Comparison of ENCODE assay signal across 13 mouse cellular contexts in genomic region chr12:97511866-97512265, GRCm38 (mm10).
DNase-seq lines count a peak whose midpoint lies in the region; ATAC-seq and TF ChIP-seq lines count a peak whose summit lies in the region.
"Had no signal": no experiment of that assay in that cellular context is flagged by ENCODE, and none has a peak within 500 bp of the region (broad histone marks: within the 10 kb centered on the region; RNA-seq: fewer than 3 reads in every experiment).

No protein-coding gene starts in this region.

- no peak overlapping the region for H3K27ac ChIP-seq in hindbrain, postnatal 0 days
- no peak overlapping the region for H3K27ac ChIP-seq in hindbrain, embryonic 12.5 days
- H3K27ac ChIP-seq in limb, embryonic 14.5 days (replicated peaks; ENCODE audit: low read depth, low read length) = no peak overlapping the region
- H3K27ac ChIP-seq: embryonic facial prominence, embryonic 15.5 days; midbrain, embryonic 12.5 days had no signal

- no peaks in the 10 kb centered on the region for H3K4me1 ChIP-seq in hindbrain, postnatal 0 days (ENCODE audit: insufficient read depth, low read length)
- 0 out of 2 replicates have a peak, but pooled peaks cover 2% of the 10 kb centered on the region for H3K4me1 ChIP-seq in hindbrain, embryonic 12.5 days
- H3K4me1 ChIP-seq in limb, embryonic 14.5 days (ENCODE audit: control insufficient read depth, insufficient read depth, low read length) = no peaks in the 10 kb centered on the region
- H3K4me1 ChIP-seq: embryonic facial prominence, embryonic 15.5 days had no signal

- peak; percentile 78 for ATAC-seq in hindbrain, postnatal 0 days
- ATAC-seq in hindbrain, embryonic 12.5 days (ENCODE audit: low FRiP score) = no peak
- peak; percentile 47; the same call in 1 of the 2 replicates for ATAC-seq in limb, embryonic 14.5 days (ENCODE audit: low FRiP score, low read depth)
- ATAC-seq: inflammation-experienced regulatory T-cells, adult 6 months; Patski had no signal

- H3K4me3 ChIP-seq in hindbrain, postnatal 0 days (ENCODE audit: low read length) = no peak overlapping the region
- H3K4me3 ChIP-seq in hindbrain, embryonic 12.5 days = no peak overlapping the region
- H3K4me3 ChIP-seq in limb, embryonic 14.5 days (replicated peaks; ENCODE audit: low read length) = no peak overlapping the region
- H3K4me3 ChIP-seq: embryonic facial prominence, embryonic 15.5 days; midbrain, embryonic 12.5 days had no signal

- no peak overlapping the region for H3K4me2 ChIP-seq in hindbrain, postnatal 0 days (ENCODE audit: low read depth, low read length)
- H3K4me2 ChIP-seq in hindbrain, embryonic 12.5 days (replicated peaks) = no peak overlapping the region
- no peak overlapping the region for H3K4me2 ChIP-seq in limb, embryonic 14.5 days (replicated peaks; ENCODE audit: low read depth, low read length, severe bottlenecking)
- H3K4me2 ChIP-seq: embryonic facial prominence, embryonic 15.5 days; liver, embryonic 11.5 days; midbrain, embryonic 12.5 days had no signal

- H3K27me3 ChIP-seq in hindbrain, postnatal 0 days (ENCODE audit: insufficient read depth, low read length) = no peaks in the 10 kb centered on the region
- no peaks in the 10 kb centered on the region for H3K27me3 ChIP-seq in hindbrain, embryonic 12.5 days
- no peaks in the 10 kb centered on the region for H3K27me3 ChIP-seq in limb, embryonic 14.5 days (ENCODE audit: control insufficient read depth, insufficient read depth, low read length)
- H3K27me3 ChIP-seq: embryonic facial prominence, embryonic 15.5 days; midbrain, embryonic 12.5 days; Patski had no signal

- no peak for TF ChIP-seq CTCF in hindbrain, postnatal 0 days (IDR thresholded peaks at IDR 0.05; ENCODE audit: low read depth)

- peak; percentile 19 to 49 for DNase-seq in cerebellum, postnatal 14 days
- DNase-seq in cerebellum, adult 18-20 months = no peak
- peak; percentile 59 for DNase-seq in hindbrain, postnatal 0 days (ENCODE audit: low spot score)
- DNase-seq in Muller cell, postnatal 12 days (ENCODE audit: inconsistent ontology term) = peak; percentile 12
- DNase-seq in limb, embryonic 14.5 days (ENCODE audit: low spot score) = no peak
- DNase-seq in ovary, postnatal 10 days (ENCODE audit: low spot score) = no peak
- DNase-seq in thymus, postnatal 36 days = no peak

- no peaks in the 10 kb centered on the region for H3K9me3 ChIP-seq in hindbrain, postnatal 0 days (ENCODE audit: low read length)
- no peaks in the 10 kb centered on the region for H3K9me3 ChIP-seq in hindbrain, embryonic 12.5 days (replicated peaks)
- no peaks in the 10 kb centered on the region for H3K9me3 ChIP-seq in limb, embryonic 14.5 days (ENCODE audit: control insufficient read depth, low read length)
- H3K9me3 ChIP-seq: embryonic facial prominence, embryonic 15.5 days; midbrain, embryonic 12.5 days had no signal

- 31% methylated on average over 9 of the region's 9 CpGs for WGBS in hindbrain, postnatal 0 days
- WGBS in hindbrain, embryonic 12.5 days = 58% methylated on average over 9 of the region's 9 CpGs
- WGBS in limb, embryonic 14.5 days = 68% methylated on average over 9 of the region's 9 CpGs

- no peaks in the 10 kb centered on the region for H3K36me3 ChIP-seq in hindbrain, postnatal 0 days (ENCODE audit: insufficient read depth, low read length)
- no peaks in the 10 kb centered on the region for H3K36me3 ChIP-seq in hindbrain, embryonic 12.5 days
- no peaks in the 10 kb centered on the region for H3K36me3 ChIP-seq in limb, embryonic 14.5 days (ENCODE audit: control insufficient read depth, insufficient read depth, low read length)
- H3K36me3 ChIP-seq: embryonic facial prominence, embryonic 15.5 days; midbrain, embryonic 12.5 days had no signal

- H3K9ac ChIP-seq in hindbrain, postnatal 0 days (replicated peaks; ENCODE audit: low read length) = no peak overlapping the region
- H3K9ac ChIP-seq in hindbrain, embryonic 12.5 days = no peak overlapping the region
- no peak overlapping the region for H3K9ac ChIP-seq in limb, embryonic 14.5 days (ENCODE audit: low read depth, low read length, severe bottlenecking)
- H3K9ac ChIP-seq: embryonic facial prominence, embryonic 15.5 days; midbrain, embryonic 12.5 days had no signal

- no peak for TF ChIP-seq POLR2A in limb, embryonic 14.5 days (IDR thresholded peaks at IDR 0.05; ENCODE audit: borderline replicate concordance, extremely low read depth, insufficient read depth, insufficient read length)

Comparison
In these comparisons a context has a peak if more than half of its experiments do, and no peak if none do; other contexts are left out.
1. DNase-seq: peak in cerebellum, postnatal 14 days (2 of 2), hindbrain, postnatal 0 days (single experiment) and Muller cell, postnatal 12 days (single experiment); none in cerebellum, adult 18-20 months (0 of 2), limb, embryonic 14.5 days (single experiment), ovary, postnatal 10 days (single experiment) and thymus, postnatal 36 days (0 of 2).